Mouse (Mus musculus): ENCODE measurements at regions not wholly inside any gene's neighbourhood (a gene's known extent, or its start where the extent isn't known, plus 50 kb on each side); places are given as distances from the start of the nearest gene placed in this dataset.

- TF ChIP-seq CTCF (IDR thresholded peaks at IDR 0.05; ENCODE audit: low read depth, low read length) (no peak), POLR2A (IDR thresholded peaks at IDR 0.05; ENCODE audit: borderline replicate concordance, low read depth, low read length) (no peak)
These were observed 175.8 kb upstream of the Mgat5 start for GRCm38 (mm10) chr1:127028872-127029497.
